Mouse (Mus musculus): ENCODE results near the gene Kif21b. TPM values are rescaled to one million over a fixed set of nuclear protein-coding genes. Genes with fewer than 3 reads are reported as not detected.

The Kif21b gene
- polyA plus RNA-seq, 1 experiment from 2014 or later: 15.5 TPM

DNA sequence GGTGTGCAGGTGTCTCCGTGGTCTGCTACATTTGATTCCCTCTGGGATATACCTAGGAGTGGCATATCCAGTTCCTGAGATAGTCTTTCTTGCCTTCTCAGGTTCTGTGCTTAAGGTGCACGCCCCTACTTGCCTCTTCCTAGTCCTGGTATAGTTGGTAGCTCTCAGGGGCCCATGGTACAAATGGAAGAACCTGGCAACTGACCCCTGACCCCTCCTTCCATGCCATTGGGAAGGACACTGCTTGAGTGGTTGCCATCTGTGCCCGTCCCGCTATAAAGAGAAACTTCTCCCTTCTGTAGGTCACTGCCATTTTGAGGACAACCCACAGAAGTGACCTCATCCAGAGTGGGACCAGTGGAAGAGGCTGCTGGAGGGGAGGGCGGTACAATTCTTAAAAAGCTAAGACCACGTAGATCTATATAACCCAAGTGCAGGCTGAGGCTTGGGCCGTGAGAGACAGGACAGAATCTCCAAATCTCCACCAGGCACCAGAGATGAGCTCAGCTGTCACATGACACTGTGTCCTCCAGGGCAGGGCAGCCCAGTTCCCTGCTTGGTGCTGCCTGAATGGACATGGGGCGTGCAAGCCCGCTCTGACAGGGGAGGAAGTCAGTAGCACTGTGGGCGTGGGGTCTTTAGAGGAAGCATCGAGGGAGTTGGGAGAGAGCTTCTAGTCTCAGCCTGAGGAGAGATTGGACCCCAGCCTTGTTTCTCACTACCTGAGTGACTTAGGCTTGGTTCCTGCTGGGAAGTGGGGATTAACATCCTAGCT, 10.2 kb downstream of the Kif21b start:
- Histone ChIP-seq H3K36me3 (peaks cover 16% of the 10 kb centered on the region), H3K4me1 (replicated peaks) (peaks cover 85% of the 10 kb centered on the region), H3K9me3 (no peaks in the 10 kb centered on the region), H3K27ac (peak overlapping the region; percentile 41; the same call in 1 of the 2 replicates), H3K27me3 (ENCODE audit: insufficient read depth, poor library complexity, severe bottlenecking) (peaks cover 10% of the 10 kb centered on the region; the same call in 1 of the 2 replicates), H3K4me3 (no peak overlapping the region)
- 88% methylated on average over 11 of the region's 11 CpGs for WGBS
- DNase-seq (ENCODE audit: low spot score): no peak

DNA sequence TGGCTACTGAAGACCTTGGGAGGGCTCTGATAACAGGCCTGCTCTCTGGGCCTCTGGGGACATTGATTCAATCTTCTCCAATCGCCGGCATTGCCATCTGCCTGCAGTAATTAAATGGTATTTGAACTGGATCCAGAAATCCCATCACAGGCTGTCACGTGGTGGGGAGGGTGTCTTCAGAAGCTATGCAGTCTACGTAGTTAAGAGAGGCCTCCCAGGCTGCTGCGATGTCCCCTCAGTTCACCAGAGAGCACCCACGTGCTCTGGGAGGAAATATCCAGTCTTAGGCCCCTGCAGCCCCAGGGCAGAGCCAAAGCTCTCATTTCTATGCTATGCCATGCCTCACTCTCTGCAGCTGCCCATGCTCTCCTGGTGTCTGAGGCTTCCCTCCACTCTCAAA, 11.1 kb downstream of the Kif21b start:
- Histone ChIP-seq H3K4me3 (no peak overlapping the region), H3K27me3 (ENCODE audit: insufficient read depth, poor library complexity, severe bottlenecking) (peaks cover 10% of the 10 kb centered on the region; the same call in 1 of the 2 replicates), H3K27ac (peak overlapping the region; percentile 73), H3K4me1 (replicated peaks) (peaks cover 75% of the 10 kb centered on the region), H3K36me3 (peaks cover 26% of the 10 kb centered on the region), H3K9me3 (no peaks in the 10 kb centered on the region)
- peak; percentile 37 for DNase-seq (ENCODE audit: low spot score)
- 53% methylated on average over 6 of the region's 6 CpGs for WGBS

DNA sequence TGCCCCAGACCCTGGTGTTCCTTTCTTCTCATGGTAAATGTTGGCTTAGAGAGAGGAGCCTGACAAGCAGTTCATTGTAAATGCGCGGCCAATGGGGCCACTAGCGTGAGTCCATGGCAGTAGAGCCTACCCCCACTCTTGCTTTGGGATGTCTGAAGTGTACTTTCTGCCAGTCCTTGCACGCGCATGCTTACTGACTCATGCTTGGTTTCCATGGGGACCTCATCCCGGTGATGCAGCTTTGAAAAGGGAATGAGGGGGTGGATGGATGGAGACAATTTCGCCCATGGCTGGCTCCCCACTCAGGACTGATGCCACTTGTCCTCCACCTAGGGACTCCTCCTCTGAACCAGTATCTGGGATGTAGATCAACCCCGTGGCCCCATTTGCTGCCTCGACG, 12.3 kb downstream of the Kif21b start:
- DNase-seq (ENCODE audit: low spot score): no peak
- Histone ChIP-seq H3K36me3 (peaks cover 37% of the 10 kb centered on the region), H3K9me3 (no peaks in the 10 kb centered on the region), H3K4me3 (no peak overlapping the region), H3K27ac (peak overlapping the region; percentile 24; the same call in 1 of the 2 replicates), H3K4me1 (replicated peaks) (peaks cover 63% of the 10 kb centered on the region), H3K27me3 (ENCODE audit: insufficient read depth, poor library complexity, severe bottlenecking) (peaks cover 9% of the 10 kb centered on the region; the same call in 1 of the 2 replicates)
- WGBS: 69% methylated on average over 10 of the region's 10 CpGs

DNA sequence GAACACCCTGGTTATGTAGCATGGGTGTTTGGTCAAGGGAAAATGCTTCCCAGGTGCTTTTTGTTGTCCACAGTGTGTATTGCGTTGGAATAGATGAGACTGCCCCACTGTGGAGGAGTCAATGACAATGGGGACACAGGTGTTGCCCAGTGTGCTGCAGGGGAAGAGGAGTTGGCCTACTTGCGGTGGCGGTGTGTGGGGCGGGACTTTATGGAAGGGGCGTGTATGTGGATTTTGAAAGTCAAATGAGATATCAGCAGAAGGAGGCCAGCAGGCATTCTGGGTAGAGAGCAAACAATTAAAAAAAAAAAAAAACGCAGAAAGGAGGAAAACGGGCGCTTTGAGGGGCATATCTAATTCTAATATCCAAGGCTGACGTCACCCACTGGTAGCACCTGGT, 18.5 kb downstream of the Kif21b start:
- H3K27me3 ChIP-seq (ENCODE audit: insufficient read depth, poor library complexity, severe bottlenecking): no peaks in the 10 kb centered on the region
- peaks cover 96% of the 10 kb centered on the region for H3K36me3 ChIP-seq
- no peak overlapping the region for H3K4me3 ChIP-seq
- no peak for DNase-seq (ENCODE audit: low spot score)
- peaks cover 3% of the 10 kb centered on the region; the same call in 1 of the 2 replicates for H3K4me1 ChIP-seq (replicated peaks)
- no peaks in the 10 kb centered on the region for H3K9me3 ChIP-seq
- no peak overlapping the region for H3K27ac ChIP-seq
- WGBS: 85% methylated on average over 9 of the region's 9 CpGs

DNA sequence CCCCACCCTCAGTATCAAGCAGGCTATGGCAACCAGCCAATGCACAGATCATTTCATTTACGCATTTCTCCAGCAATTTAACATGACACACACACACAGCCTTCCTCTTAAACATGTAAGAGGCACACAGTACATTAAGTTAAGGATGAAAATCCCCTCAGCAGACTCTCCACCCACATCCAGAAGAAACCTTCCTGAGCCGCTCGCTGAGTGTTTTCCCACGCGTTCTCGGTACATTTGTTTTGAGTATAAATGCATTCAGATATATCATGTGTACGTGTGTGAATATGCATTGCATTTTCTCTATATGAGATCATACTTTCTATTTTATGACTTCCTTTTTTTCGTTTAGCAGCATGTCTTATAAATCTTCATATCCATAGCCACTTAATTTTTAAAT, 20.2 kb downstream of the Kif21b start:
- H3K27ac ChIP-seq: no peak overlapping the region

DNA sequence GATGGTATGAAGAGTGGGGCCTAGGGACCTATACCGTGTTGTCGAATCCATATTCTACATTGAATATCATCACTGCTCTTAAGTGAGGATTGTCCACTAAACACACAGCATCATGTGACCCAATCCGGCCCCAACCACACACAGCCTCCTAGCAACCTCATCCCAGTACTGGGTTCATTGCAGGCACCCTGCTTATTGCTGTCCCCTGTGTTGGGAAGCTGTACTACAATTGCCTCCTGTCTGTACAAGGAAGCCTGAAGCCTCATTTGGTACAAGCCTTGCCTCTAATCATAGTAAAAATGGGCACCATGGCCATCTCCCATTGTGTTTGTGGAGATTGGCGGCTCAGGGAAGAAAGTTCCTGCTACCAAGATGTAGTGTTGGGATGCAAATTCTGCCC, 25.1 kb downstream of the Kif21b start:
- 94% methylated on average over 4 of the region's 4 CpGs for WGBS
- DNase-seq (ENCODE audit: low spot score): no peak
- peaks cover 98% of the 10 kb centered on the region for H3K36me3 ChIP-seq

More for the DNA sequence above, 20.2 kb downstream of the Kif21b start:
- peaks cover 100% of the 10 kb centered on the region for H3K36me3 ChIP-seq
- no peak overlapping the region for H3K4me3 ChIP-seq
- no peaks in the 10 kb centered on the region for H3K4me1 ChIP-seq (replicated peaks)
- H3K9me3 ChIP-seq: no peaks in the 10 kb centered on the region
- no peaks in the 10 kb centered on the region for H3K27me3 ChIP-seq (ENCODE audit: insufficient read depth, poor library complexity, severe bottlenecking)
- no peak for DNase-seq (ENCODE audit: low spot score)
- 95% methylated on average over 8 of the region's 8 CpGs for WGBS

DNA sequence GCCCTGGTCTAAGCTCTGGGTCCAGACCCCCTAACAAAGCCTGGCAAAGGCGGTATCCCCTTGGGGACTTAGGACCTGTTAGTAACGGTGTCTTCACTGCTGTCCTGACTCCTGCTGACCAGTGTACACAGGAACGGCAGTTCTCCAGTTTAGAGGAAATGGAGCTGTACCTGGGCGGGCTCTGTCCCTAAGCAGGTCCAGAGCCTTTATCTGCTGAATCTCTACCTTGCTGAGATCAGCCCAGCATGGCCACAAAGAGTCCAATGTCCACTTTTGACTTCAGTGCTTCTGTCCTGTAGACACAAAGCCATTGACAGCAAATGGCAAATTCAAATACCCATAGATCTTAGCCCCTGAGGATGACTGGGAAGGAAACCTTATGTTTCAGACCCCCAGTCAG, 25.8 kb downstream of the Kif21b start:
- 90% methylated on average over 4 of the region's 4 CpGs for WGBS
- DNase-seq (ENCODE audit: low spot score): no peak
- H3K27ac ChIP-seq: no peak overlapping the region
- H3K9me3 ChIP-seq: no peaks in the 10 kb centered on the region
- H3K27me3 ChIP-seq (ENCODE audit: insufficient read depth, poor library complexity, severe bottlenecking): no peaks in the 10 kb centered on the region
- peaks cover 98% of the 10 kb centered on the region for H3K36me3 ChIP-seq
- 0 out of 2 replicates have a peak, but pooled peaks cover 9% of the 10 kb centered on the region for H3K4me1 ChIP-seq (replicated peaks)
- no peak overlapping the region for H3K4me3 ChIP-seq

More for the DNA sequence above, 25.1 kb downstream of the Kif21b start:
- no peaks in the 10 kb centered on the region for H3K27me3 ChIP-seq (ENCODE audit: insufficient read depth, poor library complexity, severe bottlenecking)
- no peak overlapping the region for H3K4me3 ChIP-seq
- 0 out of 2 replicates have a peak, but pooled peaks cover 5% of the 10 kb centered on the region for H3K4me1 ChIP-seq (replicated peaks)
- no peak overlapping the region for H3K27ac ChIP-seq
- no peaks in the 10 kb centered on the region for H3K9me3 ChIP-seq

DNA sequence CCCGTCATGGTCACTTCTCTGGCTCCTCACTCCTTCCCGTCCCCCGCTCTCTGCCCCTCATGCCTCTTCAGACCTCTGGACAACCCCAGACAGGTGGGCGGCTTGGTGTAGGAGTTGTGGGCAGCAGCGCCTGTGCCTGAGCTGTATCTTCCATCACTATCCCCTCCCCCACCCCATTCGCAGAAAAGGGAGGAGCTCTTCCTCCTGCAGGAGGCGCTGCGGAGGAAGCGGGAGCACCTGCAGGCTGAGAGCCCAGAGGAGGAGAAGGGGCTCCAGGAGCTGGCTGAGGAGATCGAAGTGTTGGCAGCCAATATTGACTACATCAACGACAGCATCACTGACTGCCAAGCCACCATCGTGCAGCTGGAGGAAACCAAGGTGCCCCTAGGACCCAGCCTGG, 28.6 kb downstream of the Kif21b start:
- Histone ChIP-seq H3K4me3 (no peak overlapping the region), H3K9me3 (no peaks in the 10 kb centered on the region), H3K4me1 (replicated peaks) (0 out of 2 replicates have a peak, but pooled peaks cover 9% of the 10 kb centered on the region), H3K36me3 (peaks cover 98% of the 10 kb centered on the region), H3K27ac (no peak overlapping the region), H3K27me3 (ENCODE audit: insufficient read depth, poor library complexity, severe bottlenecking) (no peaks in the 10 kb centered on the region)
- DNase-seq (ENCODE audit: low spot score): no peak
- 51% methylated on average over 12 of the region's 12 CpGs for WGBS

DNA sequence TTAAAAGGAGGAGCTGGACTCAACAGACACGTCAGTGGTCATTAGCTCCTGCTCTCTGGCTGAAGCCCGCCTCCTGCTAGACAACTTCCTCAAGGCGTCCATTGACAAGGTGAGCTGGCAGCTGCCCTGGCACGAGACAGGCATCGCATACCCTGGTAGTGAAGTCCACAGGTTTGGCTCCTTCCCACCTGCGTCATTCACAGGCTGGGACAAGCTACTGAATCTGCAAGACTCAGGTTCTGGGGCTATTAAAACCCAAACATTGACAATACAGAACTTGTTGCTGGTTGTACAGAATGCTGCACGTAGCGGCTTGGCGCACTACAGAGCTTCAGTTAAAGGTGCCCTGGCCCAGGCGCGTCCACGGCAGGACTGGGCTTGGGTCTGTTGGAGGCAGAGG, 29.1 kb downstream of the Kif21b start:
- DNase-seq (ENCODE audit: low spot score): no peak
- peaks cover 13% of the 10 kb centered on the region for H3K4me1 ChIP-seq (replicated peaks)
- H3K27ac ChIP-seq: no peak overlapping the region
- WGBS: 93% methylated on average over 12 of the region's 12 CpGs
- peaks cover 98% of the 10 kb centered on the region for H3K36me3 ChIP-seq
- H3K27me3 ChIP-seq (ENCODE audit: insufficient read depth, poor library complexity, severe bottlenecking): no peaks in the 10 kb centered on the region
- no peaks in the 10 kb centered on the region for H3K9me3 ChIP-seq
- no peak overlapping the region for H3K4me3 ChIP-seq

DNA sequence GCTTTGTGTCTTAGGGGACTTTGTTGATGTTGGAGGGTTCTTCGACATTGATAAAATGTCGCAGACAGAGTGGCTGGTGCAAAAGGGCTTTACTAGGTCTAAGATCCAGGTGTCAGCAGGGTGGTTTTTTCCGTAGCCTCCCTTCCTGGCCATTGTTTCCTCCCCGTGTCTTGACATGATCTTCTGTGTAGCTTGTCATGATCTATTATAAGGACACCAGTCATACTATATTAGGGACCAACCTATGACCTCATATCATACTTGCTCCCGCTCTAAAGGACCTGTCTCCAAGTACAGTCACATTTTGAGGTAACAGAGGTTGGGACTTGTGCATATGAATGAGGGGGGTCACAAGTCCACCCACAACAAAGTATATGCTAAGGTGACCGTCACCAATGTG, 29.7 kb downstream of the Kif21b start:
- 90% methylated on average over 6 of the region's 6 CpGs for WGBS
- Histone ChIP-seq H3K4me1 (replicated peaks) (peaks cover 19% of the 10 kb centered on the region), H3K27ac (no peak overlapping the region), H3K27me3 (ENCODE audit: insufficient read depth, poor library complexity, severe bottlenecking) (no peaks in the 10 kb centered on the region), H3K4me3 (no peak overlapping the region), H3K9me3 (no peaks in the 10 kb centered on the region), H3K36me3 (peaks cover 98% of the 10 kb centered on the region)
- DNase-seq (ENCODE audit: low spot score): no peak

DNA sequence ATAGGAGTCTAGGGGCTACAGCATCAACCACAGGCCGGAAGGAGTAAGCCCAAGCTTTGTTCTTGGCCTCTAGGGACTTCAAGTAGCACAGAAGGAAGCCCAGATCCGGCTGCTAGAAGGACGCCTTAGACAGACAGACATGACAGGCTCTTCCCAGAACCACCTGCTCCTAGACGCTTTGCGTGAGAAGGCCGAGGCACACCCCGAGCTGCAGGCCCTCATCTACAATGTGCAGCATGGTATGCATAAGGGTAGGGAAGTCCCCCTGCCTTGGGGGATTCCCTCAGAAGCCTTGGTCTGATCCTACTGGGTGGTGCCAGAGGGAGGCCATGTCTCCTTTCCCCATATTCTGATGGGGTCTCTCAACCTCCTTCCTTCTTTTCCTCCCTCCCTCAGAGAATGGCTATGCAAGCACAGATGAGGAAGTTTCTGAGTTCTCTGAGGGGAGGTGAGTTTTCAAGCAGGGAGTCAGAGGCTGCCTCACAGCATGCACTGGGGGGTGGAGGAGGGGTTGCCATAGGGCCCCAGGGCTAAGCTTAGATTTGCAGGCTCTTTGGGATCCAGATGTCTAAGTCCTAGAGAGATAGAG, 30.2 kb downstream of the Kif21b start:
- Histone ChIP-seq H3K36me3 (peaks cover 96% of the 10 kb centered on the region), H3K27ac (no peak overlapping the region), H3K4me3 (no peak overlapping the region), H3K4me1 (replicated peaks) (peaks cover 19% of the 10 kb centered on the region), H3K9me3 (no peaks in the 10 kb centered on the region), H3K27me3 (ENCODE audit: insufficient read depth, poor library complexity, severe bottlenecking) (no peaks in the 10 kb centered on the region)
- 89% methylated on average over 7 of the region's 7 CpGs for WGBS
- no peak for DNase-seq (ENCODE audit: low spot score)

DNA sequence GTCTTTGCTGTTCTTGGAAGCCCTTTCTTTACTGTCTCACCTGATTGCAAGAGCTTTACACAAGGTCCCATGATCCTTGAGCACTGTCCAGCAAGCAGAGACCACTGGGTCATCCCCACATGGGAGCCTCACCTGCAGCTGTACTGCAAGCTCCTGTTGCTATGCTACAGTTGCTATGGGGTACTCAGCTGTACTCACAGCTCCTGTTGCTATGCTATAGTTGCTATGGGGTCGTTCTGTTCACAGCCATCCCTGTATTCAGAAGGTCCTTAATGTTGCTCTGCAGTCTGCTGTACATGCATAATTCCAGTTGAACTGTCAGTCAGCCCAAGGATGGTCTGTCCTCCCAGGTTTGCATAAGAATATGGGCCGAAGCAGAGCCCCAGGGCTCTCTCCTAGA, 34.2 kb downstream of the Kif21b start:
- H3K9me3 ChIP-seq: no peaks in the 10 kb centered on the region
- no peaks in the 10 kb centered on the region for H3K27me3 ChIP-seq (ENCODE audit: insufficient read depth, poor library complexity, severe bottlenecking)
- 52% methylated on average over 2 of the region's 2 CpGs for WGBS
- no peak for DNase-seq (ENCODE audit: low spot score)
- peaks cover 86% of the 10 kb centered on the region for H3K36me3 ChIP-seq
- no peak overlapping the region for H3K4me3 ChIP-seq
- peaks cover 23% of the 10 kb centered on the region for H3K4me1 ChIP-seq (replicated peaks)
- no peak overlapping the region for H3K27ac ChIP-seq

DNA sequence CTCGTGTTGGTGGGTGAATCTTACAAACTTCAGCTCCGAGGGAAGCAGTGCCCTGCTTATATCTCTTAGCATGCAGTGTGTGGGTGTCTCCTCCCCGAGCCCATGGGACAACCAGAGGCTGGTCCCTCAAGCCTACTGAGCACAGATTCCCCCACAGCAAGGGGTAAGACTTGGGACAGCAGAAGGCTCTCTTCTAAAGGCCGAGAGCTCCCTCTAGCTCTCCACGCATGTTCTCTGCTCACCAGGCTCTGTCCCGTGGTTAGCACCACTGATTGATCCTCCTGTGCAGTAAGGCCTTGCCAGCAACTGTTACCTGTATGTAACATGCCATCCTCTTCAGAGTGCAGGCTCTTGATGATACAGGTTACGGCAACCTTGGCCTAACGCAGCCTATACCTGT, 36.5 kb downstream of the Kif21b start:
- no peak overlapping the region for H3K4me3 ChIP-seq
- WGBS: 67% methylated on average over 8 of the region's 8 CpGs
- H3K4me1 ChIP-seq (replicated peaks): peaks cover 26% of the 10 kb centered on the region
- no peak for DNase-seq (ENCODE audit: low spot score)
- no peaks in the 10 kb centered on the region for H3K9me3 ChIP-seq
- H3K27me3 ChIP-seq (ENCODE audit: insufficient read depth, poor library complexity, severe bottlenecking): no peaks in the 10 kb centered on the region
- no peak overlapping the region for H3K27ac ChIP-seq
- H3K36me3 ChIP-seq: peaks cover 83% of the 10 kb centered on the region
